Mouse (Mus musculus) C2C12 (cell line): ENCODE results near the gene Frmpd1.

Source experiments
- CTCF ChIP-seq: IDR thresholded peaks from one replicate; pipeline ENCODE4 v1.5.1; 2011; ENCODE audit not compliant: control insufficient read depth, insufficient read depth, insufficient read length
- FOSL1 ChIP-seq: IDR thresholded peaks from one replicate; pipeline ENCODE4 v1.8.0; 2011; ENCODE audit warnings: mild to moderate bottlenecking, low read length; ENCODE audit not compliant: poor library complexity, insufficient read depth, severe bottlenecking
- MYOD1 ChIP-seq: IDR thresholded peaks from one replicate; pipeline ENCODE4 v1.6.1; 2011; ENCODE audit warnings: low read depth; ENCODE audit not compliant: control insufficient read depth, insufficient read length
- MYOG ChIP-seq: IDR thresholded peaks from one replicate; pipeline ENCODE4 v1.6.1; 2011; ENCODE audit not compliant: control insufficient read depth, insufficient read length; ENCODE audit errors: extremely low read depth

DNA sequence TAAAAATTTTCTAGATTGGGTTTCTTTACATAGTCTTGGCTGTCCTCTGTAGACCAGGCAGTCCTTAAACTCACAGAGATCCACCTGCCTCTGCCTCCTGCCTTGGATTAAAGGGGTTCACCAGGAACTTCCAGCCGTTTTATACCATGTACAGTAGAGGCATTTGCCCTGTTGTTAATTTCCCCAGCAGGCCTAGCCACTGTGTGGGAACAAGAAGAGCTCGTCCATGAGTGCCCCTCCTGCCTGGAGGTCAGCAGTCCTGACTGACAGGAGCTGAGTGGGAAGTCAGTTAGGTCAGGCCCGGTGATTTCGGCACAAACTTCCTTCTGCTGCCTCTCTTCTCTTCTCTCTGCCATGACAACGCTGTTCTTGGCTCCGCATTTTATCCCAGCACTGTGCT is 123.9 kb downstream of the Frmpd1 start:
- TF ChIP-seq CTCF (no peak), MYOG (no peak), MYOD1 (no peak), FOSL1 (no peak)
